Mouse (Mus musculus): ENCODE data around the gene Jmjd1c.

Gene Jmjd1c

DNA sequence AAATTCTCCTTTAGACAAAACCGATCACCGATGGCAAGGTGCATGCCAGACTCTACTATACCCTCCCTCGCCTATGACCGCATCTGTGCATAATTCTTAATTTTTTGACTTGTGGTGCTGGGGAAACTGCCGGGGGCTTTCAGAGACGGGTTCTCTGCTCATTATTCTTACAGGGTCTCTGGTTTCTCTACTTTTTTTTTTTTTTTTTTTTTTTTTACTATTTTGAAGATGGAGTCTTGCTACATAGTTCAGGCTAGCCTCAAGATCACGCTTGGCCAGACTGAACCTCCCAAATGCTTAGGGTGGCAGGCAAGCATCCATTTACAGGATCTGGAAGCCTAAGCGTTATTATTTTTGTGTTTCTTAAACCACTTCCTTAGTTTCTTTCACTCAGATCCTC is 22.3 kb upstream of the Jmjd1c start:
- no peak for DNase-seq

DNA sequence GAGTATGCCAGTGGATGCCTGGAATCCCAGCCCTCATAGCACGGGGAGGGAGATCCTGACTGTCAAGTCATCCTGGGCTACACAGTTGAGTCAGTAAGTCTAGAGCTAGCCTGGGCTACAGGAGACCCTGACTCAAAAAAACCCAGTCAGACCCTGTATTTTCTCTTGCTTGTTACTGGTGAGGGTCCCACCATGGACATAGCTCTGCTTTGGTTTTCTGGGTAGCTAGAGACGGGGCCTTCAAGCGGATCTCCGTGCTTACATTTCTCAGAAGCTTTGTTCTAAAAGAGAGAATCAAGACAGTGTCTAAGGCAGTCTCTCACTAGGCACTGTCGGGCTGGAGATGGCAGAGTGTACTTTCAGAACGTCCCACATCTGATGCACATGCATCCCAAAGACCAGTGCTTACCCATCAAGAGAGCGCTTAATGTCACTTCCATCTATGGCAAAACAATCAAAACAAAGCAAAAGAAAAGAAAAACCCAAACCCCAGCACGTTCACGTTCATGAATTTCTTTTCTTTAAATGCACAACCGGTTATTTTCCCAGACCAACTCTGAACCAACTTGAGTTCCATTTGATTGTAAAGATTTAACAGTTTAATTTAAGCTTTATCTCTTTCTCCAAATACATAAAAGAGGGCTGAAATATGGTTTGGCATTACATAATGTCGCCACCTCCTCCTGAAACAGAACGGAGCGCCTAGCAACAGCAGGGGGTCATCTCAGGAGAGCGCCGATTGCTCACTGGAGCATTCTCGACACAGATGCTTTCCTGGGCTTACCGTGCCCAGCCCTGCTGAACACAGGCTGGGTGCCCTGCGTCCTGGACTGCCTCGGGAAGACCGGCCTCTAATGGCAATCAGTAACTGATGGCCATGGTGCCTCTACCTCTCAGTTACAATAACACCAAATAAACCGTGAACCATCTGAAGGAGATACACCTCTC is 19.7 kb upstream of the Jmjd1c start:
- DNase-seq: no peak

DNA sequence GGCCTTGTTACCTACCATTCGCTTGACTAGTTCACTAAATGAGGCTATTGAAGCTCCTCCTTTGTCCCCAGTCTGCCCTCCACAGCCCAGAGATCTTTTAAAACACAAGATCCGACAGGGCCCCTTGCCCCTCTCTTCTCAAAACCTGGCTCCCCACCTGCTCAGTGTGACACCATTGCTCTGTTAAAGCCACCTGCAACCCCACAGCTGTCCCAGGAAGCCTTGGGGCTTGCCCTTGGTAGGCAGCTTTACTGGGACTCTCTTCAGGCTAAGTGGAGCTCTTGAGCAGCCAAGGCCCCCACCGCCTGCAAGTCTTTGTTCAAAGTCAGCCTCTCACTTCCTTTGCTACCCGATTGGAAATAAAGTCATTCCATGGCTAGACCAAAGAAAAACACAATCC is 16.9 kb upstream of the Jmjd1c start:
- no peak for DNase-seq

DNA sequence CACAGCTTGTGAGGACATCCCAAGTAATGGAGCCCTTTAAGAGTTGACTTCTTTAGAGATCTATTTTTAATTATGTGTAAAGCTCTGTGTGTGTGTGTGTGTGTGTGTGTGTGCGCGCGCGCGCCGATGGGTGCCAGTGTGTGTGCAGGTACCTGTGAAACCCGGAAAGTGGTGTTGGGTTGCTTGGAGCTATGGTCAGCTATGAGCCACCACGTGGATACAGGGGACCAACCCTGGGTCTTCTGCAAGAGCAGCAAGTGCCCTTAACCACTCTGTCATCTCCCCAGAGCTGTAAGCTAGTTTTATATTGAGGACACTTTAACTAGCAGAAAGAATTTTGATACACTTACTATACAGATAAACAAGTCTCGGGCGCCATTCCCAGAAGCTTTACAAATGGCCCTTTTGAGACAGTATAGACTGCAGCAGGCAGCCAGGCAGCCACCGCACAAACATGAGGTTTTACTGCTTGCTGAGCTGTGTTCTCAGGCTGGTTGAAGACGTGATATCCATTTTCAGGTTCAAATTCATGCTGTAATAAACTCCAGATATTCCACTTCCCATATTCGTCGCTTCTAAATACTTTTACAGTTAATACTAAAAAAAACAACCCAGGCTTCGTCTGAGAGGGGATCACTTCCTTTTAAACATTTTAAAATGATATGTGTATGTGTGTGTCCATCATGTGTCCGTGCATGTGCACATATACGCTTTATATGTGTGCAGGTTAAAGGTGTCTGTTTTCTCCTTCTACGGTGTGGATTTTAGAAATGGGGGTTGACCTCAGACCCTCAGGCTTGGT is 14.5 kb upstream of the Jmjd1c start:
- no peak for DNase-seq

DNA sequence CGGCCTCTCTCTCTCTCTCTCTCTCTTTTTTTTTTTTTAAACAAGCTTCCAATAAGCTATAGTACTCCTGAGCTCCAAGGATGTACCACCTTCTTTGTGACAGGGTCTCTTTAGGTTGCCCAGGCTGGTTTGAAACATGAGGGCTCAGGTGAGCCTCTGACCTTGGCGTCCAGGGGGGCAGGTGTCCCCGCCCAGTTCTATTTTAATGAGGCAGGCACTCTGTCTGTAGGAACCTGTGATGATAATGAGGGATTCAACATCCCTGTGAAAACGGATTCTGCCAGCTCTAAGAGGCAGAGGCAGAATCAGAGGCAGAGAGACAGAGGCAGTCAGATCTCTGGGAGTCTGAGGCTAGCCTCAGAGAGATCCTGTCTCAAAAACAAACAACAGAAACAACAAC is 13.4 kb upstream of the Jmjd1c start:
- DNase-seq: no peak

DNA sequence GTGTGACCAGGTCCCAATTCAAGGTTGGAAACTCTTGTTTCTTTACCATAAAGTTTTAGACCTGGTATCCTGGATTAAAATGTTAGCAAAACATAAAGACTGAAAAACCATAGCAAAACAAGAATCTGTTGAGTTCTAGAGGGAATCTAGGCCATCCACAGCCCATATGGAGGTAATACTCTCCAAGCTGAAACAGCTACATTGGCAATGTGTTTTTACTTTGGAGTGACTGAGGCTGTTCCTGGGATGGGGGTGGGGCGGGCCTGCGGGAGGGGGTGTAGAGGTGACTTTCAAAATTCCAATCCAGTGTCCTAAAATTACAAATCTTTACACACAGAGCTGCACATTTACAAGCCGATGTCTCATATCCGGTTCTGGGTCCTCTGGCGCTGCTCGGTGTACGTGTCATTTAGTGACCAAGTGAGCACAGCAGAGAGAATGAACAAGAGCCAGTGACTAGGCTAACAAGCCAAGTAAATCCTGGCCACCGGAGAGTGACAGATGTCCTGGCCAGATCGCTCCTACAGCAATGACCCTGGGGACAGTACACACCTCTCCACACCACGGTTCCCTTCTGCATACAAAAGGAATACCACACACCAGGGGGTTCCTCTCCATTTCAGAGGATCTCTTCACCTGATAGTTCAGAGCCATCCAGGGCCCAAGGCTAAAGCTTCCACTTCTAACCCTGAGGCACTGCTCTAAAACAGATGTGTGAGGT is 12.3 kb upstream of the Jmjd1c start:
- DNase-seq: no peak

DNA sequence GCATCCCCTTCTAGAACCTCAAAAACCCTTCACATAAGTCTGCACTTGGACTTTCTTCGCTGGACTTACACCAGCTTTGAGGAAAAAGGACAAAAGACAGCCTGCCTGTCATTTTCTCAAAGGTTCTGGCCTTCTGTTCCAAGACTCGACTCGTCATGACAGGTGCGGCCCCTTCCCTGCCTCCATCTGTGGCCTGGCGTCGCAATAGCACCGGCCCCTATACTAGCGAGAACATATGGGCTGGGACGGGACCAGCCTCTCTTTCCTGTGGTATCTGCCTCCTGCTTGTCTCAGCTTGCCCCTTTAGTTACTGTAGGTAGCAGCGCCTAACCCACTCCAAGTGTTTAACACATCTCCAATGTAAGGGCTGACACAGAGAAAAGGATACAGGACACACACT is 10.8 kb upstream of the Jmjd1c start:
- DNase-seq: no peak

DNA sequence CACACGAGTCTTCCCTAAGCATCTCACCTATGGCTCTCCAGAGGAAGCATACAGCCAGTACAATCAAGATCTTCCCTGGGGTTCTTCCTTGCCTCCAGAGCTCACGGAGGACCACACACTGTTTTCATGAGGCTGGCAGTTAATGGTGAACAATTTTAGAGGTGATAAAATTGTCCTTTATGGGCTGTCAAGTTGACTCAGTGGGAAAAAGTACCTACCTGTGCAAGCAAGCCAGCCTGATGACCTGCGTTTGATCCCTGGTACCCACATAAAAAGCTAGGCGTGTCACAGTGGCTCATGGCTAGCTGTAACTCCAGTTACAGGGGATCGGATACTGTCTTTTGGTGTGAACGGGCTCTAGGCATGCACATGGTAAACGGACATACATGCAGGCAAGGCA is 10.0 kb upstream of the Jmjd1c start:
- no peak for DNase-seq

DNA sequence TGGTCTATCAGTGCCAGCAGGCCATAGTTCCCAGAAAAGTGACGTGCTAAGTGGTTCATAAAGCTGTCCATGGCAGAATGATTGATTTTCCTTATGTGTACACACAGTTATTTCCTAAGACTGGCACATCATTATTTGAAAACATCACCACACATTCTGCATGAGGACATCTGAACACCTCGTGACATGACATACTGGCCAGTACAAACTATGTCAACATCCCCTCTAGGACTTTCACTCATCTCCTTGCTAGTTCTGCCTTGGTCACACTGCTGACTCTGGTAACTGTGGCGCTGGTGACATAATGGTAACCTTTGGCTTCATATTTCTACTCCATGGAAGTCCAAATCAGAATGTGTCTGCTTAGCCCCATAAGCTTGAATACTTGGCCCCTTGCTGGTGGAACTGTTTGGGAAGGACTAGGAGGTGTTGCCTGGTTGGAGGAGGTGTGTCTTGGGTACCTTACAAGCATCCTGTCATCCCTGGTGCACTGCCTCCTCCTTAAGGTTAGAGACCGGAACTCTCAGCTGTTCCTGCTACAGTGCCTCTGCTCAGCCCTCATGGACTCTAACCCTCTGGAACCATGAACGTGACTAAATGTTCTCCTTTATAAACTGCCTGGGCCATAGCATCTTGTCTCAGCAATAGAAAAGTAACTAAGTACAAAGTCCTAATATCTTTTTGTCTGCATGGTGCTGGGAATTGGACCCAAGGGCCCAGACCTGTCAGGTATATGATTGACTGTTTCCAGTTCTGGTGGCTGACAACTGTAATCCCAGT is 8.3 kb upstream of the Jmjd1c start:
- no peak for DNase-seq

DNA sequence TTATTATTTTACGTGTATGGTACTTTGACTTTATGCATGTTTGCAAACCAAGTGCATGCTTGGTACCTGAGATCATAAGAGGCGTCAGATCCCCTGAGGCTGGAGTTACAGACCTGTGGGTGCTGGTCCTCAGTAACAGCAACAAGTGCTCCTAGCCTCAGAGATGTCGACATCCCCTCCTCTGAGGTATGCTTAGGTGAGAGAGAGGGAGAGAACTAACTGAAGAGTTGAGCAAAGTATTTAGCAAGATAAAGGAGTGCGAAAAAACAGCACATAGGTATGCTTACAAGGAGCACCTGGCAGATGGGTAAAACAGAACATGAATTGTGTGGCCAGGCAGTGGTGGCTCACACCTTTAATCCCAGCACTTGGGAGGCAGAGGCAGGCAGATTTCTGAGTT is 5.3 kb upstream of the Jmjd1c start:
- DNase-seq: no peak

DNA sequence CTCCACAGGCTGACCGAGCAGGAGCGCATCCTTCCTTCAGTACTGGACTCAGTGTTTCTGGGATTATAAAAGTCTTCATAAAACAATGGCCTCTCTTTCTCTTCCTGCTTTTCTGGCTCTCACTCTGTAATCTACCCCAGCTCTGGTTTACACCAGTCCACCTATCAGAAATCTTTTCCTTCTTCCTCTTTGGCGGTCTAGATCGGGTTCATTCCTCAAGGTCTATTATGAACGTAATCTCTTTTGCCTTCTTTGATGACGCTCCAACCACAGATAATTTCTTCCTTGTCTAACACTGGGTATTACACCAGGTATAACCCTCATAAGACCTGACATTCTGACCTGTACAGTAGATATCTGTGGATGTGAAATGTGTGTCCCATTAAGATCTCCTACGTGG is 1.0 kb upstream of the Jmjd1c start:
- no peak for DNase-seq

DNA sequence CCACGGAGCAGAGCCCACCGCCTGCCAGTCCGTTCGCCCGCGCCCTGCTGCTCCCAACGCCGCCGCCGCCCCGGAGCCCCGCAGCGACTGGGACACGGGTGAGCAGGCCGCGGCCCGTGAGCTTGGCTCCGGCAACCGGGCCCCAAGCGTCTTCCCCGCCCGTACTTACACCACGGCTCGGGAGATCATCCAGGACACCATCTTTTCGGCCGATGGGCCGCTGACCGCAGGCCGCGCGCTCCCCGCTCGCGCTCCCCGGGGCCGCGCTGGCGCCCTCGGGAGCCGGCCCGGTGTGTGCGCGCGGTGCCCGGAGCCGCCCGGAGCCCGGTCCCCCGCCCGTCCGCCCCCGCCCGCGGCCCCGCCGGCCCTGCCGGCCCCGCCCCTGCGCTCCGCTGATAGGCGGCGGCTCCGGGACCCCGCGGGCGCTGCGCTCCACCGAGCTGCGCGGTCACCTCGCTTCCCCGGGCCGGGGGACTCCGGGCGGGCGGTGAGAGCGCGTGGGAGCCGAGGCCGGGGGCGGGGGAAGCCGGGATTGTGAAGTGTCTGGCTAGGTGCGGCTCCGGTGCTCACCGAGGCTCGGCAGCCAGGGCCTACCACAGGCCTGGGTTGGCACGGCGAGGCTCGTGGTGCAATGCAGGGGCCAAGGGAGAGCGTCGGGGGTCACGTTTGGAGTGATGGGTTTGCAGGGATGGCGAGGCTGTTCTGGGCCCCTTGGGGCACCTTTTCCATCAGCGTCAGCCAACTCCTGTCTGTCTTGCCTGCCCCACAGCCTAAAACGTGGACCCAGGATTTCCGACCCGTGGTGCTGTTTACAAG is 904 bp downstream of the Jmjd1c start, which contains the start of gene Reep3:
Reep3 (minus strand) TSS at position 325 of the 816 bp plus-strand sequence.
- peak; percentile 85 for DNase-seq

DNA sequence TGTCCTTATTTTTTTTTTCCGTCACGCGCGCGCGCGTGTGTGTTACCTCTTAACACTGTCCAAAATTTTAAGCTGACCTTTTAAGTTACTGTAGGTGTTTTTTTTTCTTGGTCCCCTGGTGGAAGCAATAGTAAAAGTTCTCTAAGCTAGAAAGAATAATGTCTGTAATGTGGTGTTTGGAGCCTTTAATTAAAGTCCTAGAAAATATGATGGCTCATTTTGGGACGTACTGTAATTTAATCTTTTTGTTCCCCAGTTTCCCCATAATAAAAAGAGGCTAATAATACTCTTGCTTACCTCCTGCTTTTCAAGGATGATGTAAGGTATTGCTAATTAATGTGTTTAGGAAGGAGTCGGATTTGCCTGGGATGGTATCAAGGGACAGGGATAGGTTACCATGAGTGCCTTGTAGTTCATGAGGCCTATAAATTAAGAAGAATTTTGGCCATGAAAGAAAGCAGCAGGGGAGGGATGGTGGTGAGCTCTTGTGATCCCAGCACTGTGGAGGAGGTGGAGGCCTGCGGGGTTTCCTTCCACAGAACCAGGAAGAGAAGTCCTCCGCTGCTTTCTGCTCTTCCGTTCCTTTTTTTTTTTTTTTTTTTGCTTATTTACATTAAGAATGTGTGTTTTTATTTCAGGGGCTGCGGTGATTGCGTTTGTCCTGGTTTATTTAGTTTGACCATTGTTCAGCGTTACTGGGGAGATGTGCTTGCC is 1.7 kb downstream of the Jmjd1c start:
- no peak for DNase-seq

DNA sequence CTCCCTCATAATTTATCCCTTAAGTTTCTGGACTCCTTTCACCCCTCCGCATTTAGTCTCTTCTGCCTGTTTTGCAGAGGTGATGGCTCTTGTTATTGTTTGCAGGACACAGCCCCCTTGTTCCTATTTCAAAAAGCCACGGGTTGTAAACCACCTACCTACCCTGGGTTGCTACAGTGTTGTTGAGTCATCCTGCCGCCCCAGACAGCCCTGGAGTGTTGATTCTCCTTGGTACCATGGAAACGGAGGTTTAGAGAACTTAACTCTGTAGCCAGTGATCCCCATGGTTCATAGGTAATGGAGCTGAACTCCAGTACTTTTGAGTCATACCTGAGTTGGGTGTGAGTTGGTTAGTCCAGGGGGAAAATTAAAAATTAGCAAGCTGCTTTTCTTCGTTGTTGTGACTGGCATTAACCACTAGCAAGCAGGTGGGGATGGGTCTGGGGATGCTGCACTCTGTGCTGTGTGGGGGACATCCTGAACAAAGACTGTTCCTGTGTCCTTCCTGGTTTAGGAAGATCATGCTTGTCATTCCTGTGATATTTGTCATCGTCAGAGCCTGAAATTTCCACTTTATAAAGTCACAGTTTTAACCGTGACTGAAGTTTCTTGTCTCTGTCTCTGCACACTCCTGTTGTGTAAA is 2.6 kb downstream of the Jmjd1c start:
- peak; percentile 33 for DNase-seq

DNA sequence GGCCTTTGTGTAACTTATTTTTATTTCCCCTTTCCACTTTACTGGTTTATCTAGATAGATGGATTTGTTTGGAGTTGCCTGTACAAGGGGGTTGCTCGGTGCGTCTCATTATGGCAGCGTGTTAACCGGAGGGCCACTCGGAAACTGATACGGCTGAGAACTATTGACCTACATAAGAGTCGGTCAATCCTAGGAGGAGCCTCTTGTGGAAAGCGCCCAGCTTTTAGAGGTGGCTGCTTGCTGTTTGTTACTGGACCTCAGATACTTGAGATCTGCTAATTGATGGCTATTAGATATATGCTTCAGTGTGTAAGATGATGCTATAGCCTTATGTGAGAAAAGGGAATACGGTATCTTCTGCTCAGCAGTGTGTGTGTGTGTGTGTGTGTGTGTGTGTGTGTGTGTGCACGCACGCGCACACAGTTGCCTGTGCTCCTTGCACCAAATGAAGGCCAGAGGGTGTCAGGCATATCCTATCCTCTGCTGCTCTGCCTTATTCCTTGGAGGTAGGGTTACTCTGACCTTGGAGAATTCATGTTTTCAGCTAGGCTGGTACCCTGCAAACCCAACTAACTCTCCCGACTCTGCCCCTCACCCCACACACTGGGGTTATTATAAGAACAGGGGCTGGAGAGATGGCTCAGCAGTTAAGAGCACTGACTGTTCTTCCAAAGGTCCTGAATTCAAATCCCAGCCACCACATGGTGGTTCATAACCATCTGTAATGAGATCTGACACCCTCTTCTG is 3.4 kb downstream of the Jmjd1c start:
- DNase-seq: no peak

DNA sequence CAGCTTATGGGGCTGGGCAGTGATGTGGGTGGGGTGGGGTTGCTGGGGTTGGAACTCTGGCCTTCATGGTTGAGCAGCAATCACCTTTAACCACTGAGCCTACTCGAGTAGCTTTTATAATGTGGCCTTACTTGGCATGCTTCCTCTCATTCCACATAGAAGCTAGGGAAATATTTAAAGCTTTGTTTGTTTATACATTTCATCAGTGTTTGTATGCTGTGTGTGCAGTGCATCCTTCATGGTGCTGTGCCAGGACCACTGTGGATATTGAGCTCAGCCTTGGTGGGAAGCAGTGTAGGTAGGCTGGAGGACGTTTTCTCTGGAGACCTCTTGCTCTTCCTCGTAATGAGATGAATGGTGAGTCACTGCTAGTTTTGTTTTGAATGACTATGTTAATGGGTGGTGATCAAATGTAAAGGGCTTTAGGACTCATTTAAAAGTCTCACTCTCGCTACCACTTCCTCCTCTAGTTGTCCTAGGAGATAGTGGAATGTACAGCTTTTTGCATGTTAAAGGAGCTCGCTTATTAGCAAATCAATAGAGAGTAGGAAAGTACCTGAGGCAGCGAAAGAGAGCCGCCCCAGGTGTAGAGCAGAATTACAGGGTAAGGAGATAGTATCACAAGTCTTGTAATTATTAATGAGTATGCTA is 4.2 kb downstream of the Jmjd1c start:
- DNase-seq: peak; percentile 51

DNA sequence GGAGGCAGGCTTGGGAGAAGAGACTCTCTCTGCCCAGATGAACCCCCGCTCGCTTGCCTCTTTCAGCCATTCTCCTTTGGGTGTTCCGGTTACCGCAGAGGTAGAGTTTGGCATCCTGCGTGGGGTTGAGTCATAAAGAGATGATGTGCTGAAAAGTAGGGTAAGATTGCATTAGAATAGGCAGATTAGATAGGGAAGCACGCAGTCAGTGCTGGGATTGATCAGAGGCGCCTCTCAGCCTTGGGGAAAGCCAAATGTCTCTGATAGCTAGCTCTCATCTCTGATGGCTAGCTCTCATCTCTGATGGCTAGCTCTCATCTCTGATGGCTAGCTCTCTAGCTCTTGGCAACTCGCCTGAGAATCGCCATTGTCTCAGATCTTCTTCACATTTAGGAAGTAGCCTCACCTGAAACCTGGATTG is 4.9 kb downstream of the Jmjd1c start:
- no peak for DNase-seq

DNA sequence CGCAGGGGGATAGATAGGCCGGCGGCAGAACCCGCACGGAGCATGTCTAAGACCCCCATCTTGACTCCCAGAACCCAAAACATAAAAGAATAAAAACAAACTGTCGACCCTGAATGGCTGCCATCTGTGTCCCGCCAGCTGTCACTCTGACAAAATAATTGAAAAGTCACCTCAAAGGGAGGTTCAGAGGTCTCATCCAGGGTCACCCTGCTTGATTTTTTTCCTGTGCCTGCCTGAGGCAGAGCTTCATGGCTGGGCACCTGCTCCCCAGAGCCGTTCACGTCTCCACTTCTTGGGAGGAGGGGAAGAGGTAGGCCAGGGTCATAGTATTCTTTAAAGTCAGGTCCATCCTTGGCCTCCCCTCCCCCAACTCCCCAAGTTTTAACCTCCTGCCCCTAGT is 8.6 kb downstream of the Jmjd1c start:
- DNase-seq: no peak

All from kidney, adult 18-20 months (tissue).